Mouse (Mus musculus): ENCODE results near the gene Polr3h. TPM values are rescaled to one million over a fixed set of nuclear protein-coding genes. Genes with fewer than 3 reads are reported as not detected.

The Polr3h gene
- polyA plus RNA-seq, 1 experiment from 2014 or later, result 74.3 TPM

DNA sequence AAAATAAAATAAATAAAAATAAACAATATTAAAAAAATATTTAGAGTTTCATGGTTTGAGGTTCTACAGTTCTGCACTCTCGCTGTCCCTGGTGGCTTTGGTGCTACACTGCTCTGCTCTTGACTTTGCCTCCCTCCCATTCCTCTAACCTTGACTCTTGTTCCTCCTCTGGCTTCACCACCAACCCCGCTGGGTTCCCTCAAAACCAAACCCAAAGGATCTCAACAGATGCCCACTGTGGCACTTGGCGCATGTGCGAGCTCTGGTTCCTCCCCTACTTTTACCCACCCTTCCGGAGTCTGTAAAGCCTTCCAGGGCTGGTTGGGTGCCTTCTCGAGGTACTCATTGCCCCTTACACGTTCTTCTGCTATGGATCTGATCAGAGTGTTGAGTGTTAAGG, 83.8 kb downstream of the Polr3h start:
- peaks cover 12% of the 10 kb centered on the region for H3K36me3 ChIP-seq (replicated peaks)
- H3K27ac ChIP-seq (replicated peaks), result no peak overlapping the region
- no peak for DNase-seq (ENCODE audit: low spot score)
- H3K27me3 ChIP-seq (replicated peaks; ENCODE audit: low read depth, poor library complexity, severe bottlenecking), result peaks cover 5% of the 10 kb centered on the region; the same call in 1 of the 2 replicates
- H3K4me3 ChIP-seq, result no peak overlapping the region
- H3K9me3 ChIP-seq, result no peaks in the 10 kb centered on the region
- WGBS, result 86% methylated on average over 7 of the region's 7 CpGs
- peaks cover 11% of the 10 kb centered on the region; the same call in 1 of the 2 replicates for H3K4me1 ChIP-seq

DNA sequence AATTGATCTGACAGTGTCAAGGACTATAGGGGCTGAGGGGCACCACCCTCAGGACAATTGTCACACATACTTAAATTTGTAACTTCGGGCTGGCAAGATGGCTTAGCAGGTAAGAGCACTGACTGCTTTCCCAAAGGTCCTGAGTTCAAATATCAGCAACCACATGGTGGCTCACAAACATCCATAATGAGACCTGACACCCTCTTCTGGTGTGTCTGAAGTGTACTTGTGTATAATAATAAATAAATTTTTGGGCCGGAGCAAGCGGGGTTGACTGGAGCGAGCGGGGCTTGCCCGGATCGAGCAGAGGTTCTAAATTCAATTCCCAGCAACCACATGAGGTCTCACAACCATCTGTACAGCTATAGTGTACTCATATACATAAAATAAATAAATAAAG, 85.7 kb downstream of the Polr3h start:
- Histone ChIP-seq H3K4me3 (no peak overlapping the region), H3K4me1 (peaks cover 28% of the 10 kb centered on the region), H3K9me3 (no peaks in the 10 kb centered on the region), H3K27ac (replicated peaks) (no peak overlapping the region), H3K27me3 (replicated peaks; ENCODE audit: low read depth, poor library complexity, severe bottlenecking) (peaks cover 14% of the 10 kb centered on the region), H3K36me3 (replicated peaks) (no peaks in the 10 kb centered on the region)
- 94% methylated on average over 7 of the region's 7 CpGs for WGBS
- no peak for DNase-seq (ENCODE audit: low spot score)

DNA sequence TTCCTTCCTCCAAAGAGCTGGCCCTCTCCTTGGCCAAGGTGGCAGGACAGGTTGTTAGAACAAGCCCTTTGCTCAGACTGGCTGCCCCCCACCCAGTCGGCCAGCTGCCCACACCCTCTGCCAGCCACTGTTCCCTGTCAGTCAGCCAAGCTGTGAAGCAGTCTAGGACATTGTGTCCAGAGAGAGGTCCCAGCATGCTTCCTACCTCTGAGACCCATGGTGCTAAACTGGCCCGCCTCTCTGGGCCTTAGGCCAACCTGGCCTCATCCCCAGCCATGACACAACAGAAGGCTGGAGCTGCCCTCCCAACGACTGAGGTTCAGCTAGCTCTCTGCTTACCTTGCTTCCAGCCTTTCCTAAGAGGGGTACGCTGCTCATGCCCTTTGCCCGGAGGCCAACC, 86.4 kb downstream of the Polr3h start:
- Histone ChIP-seq H3K9me3 (no peaks in the 10 kb centered on the region), H3K27me3 (replicated peaks; ENCODE audit: low read depth, poor library complexity, severe bottlenecking) (peaks cover 21% of the 10 kb centered on the region), H3K4me3 (no peak overlapping the region), H3K27ac (replicated peaks) (no peak overlapping the region), H3K4me1 (peaks cover 32% of the 10 kb centered on the region), H3K36me3 (replicated peaks) (no peaks in the 10 kb centered on the region)
- 69% methylated on average over 5 of the region's 5 CpGs for WGBS
- no peak for DNase-seq (ENCODE audit: low spot score)

DNA sequence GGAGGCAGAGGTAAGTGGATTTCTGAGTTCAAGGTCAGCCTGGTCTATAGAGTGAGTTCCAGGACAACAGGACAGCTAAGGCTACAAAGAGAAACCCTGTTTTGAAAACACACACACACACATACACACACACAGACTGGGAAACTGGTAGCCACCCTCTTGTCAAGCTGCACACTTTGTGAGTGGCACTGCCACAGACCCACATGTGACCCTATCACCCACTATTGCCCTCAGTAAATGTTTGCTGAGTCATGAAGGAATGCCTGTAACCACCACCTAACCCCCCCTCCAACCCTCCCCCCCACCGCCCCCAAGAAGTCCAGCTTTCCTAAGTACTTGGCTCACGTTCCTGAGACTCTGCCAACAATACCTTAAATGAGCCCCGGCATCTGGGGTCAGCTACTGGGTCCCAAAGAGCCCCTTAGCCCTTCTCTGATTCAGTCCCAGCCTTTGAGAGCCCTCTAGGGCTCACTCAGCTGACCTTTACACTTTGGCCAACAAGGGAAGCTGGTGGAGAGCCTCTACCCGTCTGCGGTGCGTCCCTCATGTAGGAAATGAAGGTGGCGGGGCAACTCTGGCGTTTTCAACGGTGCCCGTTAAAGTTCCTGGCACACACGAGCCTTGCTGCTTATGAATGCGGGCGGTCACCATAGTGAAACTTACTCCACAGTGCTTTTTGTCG, 87.3 kb downstream of the Polr3h start:
- H3K27me3 ChIP-seq (replicated peaks; ENCODE audit: low read depth, poor library complexity, severe bottlenecking), result peaks cover 26% of the 10 kb centered on the region
- no peak overlapping the region for H3K4me3 ChIP-seq
- H3K36me3 ChIP-seq (replicated peaks), result no peaks in the 10 kb centered on the region
- H3K9me3 ChIP-seq, result no peaks in the 10 kb centered on the region
- no peak for DNase-seq (ENCODE audit: low spot score)
- 74% methylated on average over 14 of the region's 14 CpGs for WGBS
- peaks cover 40% of the 10 kb centered on the region for H3K4me1 ChIP-seq
- H3K27ac ChIP-seq (replicated peaks), result no peak overlapping the region

Other genes with a start within 250 kb of the Polr3h start
- gene Chadl, start 229.0 kb downstream of the Polr3h start, polyA plus RNA-seq (2016; fragmentation: Nextera tagmentation; extraction: Ambion mirVana), result 1.5 and 1.7 TPM in 2 replicates
- gene Zc3h7b, start 181.2 kb downstream of the Polr3h start, polyA plus RNA-seq (2016; fragmentation: Nextera tagmentation; extraction: Ambion mirVana), result 50.3 and 52.0 TPM in 2 replicates
- gene Rangap1, start 180.7 kb downstream of the Polr3h start, polyA plus RNA-seq (2016; fragmentation: Nextera tagmentation; extraction: Ambion mirVana), result 161 and 173 TPM in 2 replicates
- 15.9 and 16.0 TPM in 2 replicates for gene Tef, start 123.8 kb downstream of the Polr3h start, polyA plus RNA-seq (2016; fragmentation: Nextera tagmentation; extraction: Ambion mirVana)
- 20.1 and 20.3 TPM in 2 replicates for gene Tob2, start 67.4 kb downstream of the Polr3h start, polyA plus RNA-seq (2016; fragmentation: Nextera tagmentation; extraction: Ambion mirVana)
- gene Phf5a, start 54.3 kb downstream of the Polr3h start, polyA plus RNA-seq (2016; fragmentation: Nextera tagmentation; extraction: Ambion mirVana), result 260 and 267 TPM in 2 replicates
- 153 TPM in 2 replicates for gene Aco2, start 53.9 kb downstream of the Polr3h start, polyA plus RNA-seq (2016; fragmentation: Nextera tagmentation; extraction: Ambion mirVana)
- 8.1 and 8.5 TPM in 2 replicates for gene Csdc2, start 10.5 kb upstream of the Polr3h start, polyA plus RNA-seq (2016; fragmentation: Nextera tagmentation; extraction: Ambion mirVana)
- 21.9 and 26.9 TPM in 2 replicates for gene Pmm1, start 34.7 kb upstream of the Polr3h start, polyA plus RNA-seq (2016; fragmentation: Nextera tagmentation; extraction: Ambion mirVana)
- gene 1700029P11Rik, start 54.3 kb upstream of the Polr3h start, polyA plus RNA-seq (2016; fragmentation: Nextera tagmentation; extraction: Ambion mirVana), result not detected in 2 replicates
- 100 and 104 TPM in 2 replicates for gene Xrcc6, start 61.6 kb upstream of the Polr3h start, polyA plus RNA-seq (2016; fragmentation: Nextera tagmentation; extraction: Ambion mirVana)
- gene Desi1, start 107.6 kb upstream of the Polr3h start, polyA plus RNA-seq (2016; fragmentation: Nextera tagmentation; extraction: Ambion mirVana), result 35.7 and 38.8 TPM in 2 replicates
- gene Snu13, start 121.4 kb upstream of the Polr3h start, polyA plus RNA-seq (2016; fragmentation: Nextera tagmentation; extraction: Ambion mirVana), result 389 and 393 TPM in 2 replicates
- not detected in 2 replicates for gene 4930407I10Rik, start 132.9 kb upstream of the Polr3h start, polyA plus RNA-seq (2016; fragmentation: Nextera tagmentation; extraction: Ambion mirVana)
- 0.14 TPM in 1 of 2 replicates, not detected in the other for gene Mei1, start 143.8 kb upstream of the Polr3h start, polyA plus RNA-seq (2016; fragmentation: Nextera tagmentation; extraction: Ambion mirVana)
- 23.4 and 24.2 TPM in 2 replicates for gene Ccdc134, start 201.7 kb upstream of the Polr3h start, polyA plus RNA-seq (2016; fragmentation: Nextera tagmentation; extraction: Ambion mirVana)
- 172 and 192 TPM in 2 replicates for gene Srebf2, start 220.9 kb upstream of the Polr3h start, polyA plus RNA-seq (2016; fragmentation: Nextera tagmentation; extraction: Ambion mirVana)

Data from embryonic facial prominence, embryonic 10.5 days (tissue).